Mouse (Mus musculus) myocyte (in vitro differentiated cells): ENCODE results near the gene Ugt1a2. TPM values are rescaled to one million over a fixed set of nuclear protein-coding genes. Genes with fewer than 3 reads are reported as not detected.

Experiments
- H3K27me3 ChIP-seq: one replicate; pipeline ENCODE4 v1.6.1; 2011; ENCODE audit not compliant: control insufficient read depth, insufficient read depth, insufficient read length
- H3K36me3 ChIP-seq: one replicate; pipeline ENCODE4 v1.6.1; 2011; ENCODE audit not compliant: control insufficient read depth, insufficient read depth
- H3K4me2 ChIP-seq: one replicate; pipeline ENCODE4 v1.6.1; 2011; ENCODE audit warnings: low read depth, control low read depth
- H3K4me3 ChIP-seq: one replicate; pipeline ENCODE4 v1.5.1; 2011; ENCODE audit warnings: mild to moderate bottlenecking, control low read depth, moderate library complexity
- H3K79me2 ChIP-seq: one replicate; pipeline ENCODE4 v1.6.1; 2011; ENCODE audit not compliant: control insufficient read depth, insufficient read depth
- H3ac ChIP-seq: one replicate; pipeline ENCODE4 v1.6.1; 2011; ENCODE audit not compliant: control insufficient read depth, insufficient read length
- CEBPB ChIP-seq: IDR thresholded peaks from 2 replicates; pipeline ENCODE4 v1.6.1; 2011; ENCODE audit warnings: mild to moderate bottlenecking, moderate library complexity; ENCODE audit not compliant: poor library complexity, insufficient read depth, severe bottlenecking
- E2F4 ChIP-seq: IDR thresholded peaks from one replicate; pipeline ENCODE4 v1.6.1; 2011; ENCODE audit warnings: mild to moderate bottlenecking, control low read depth, moderate library complexity; ENCODE audit not compliant: insufficient read depth
- MAX ChIP-seq: IDR thresholded peaks from one replicate; pipeline ENCODE4 v1.6.1; 2011; ENCODE audit warnings: low read depth, mild to moderate bottlenecking, control low read depth
- MYOD1 ChIP-seq, 3 experiments: IDR thresholded peaks; one replicate each; pipeline ENCODE4 v1.6.1; 2011; ENCODE audit warnings: control low read depth in 2 of 3, low read depth in 2 of 3, mild to moderate bottlenecking in 2 of 3, moderate library complexity in 1 of 3; ENCODE audit not compliant: insufficient read length in 2 of 3, control insufficient read depth in 1 of 3
- MYOG ChIP-seq, 3 experiments: IDR thresholded peaks; one replicate each; pipeline ENCODE4 v1.6.1; 2011; ENCODE audit warnings: control low read depth in 2 of 3, low read depth in 2 of 3, mild to moderate bottlenecking in 2 of 3; ENCODE audit not compliant: insufficient read length in 2 of 3, control insufficient read depth in 1 of 3, insufficient read depth in 1 of 3
- POLR2A ChIP-seq: IDR thresholded peaks from one replicate; pipeline ENCODE4 v1.6.1; 2011; ENCODE audit warnings: low read depth, mild to moderate bottlenecking, control low read depth, moderate library complexity; ENCODE audit not compliant: insufficient read length
- POLR2AphosphoS2 ChIP-seq: IDR thresholded peaks from one replicate; pipeline ENCODE4 v1.6.1; 2011; ENCODE audit warnings: low read depth, control low read depth; ENCODE audit not compliant: insufficient read length
- REST ChIP-seq: IDR thresholded peaks from one replicate; pipeline ENCODE4 v1.6.1; 2011; ENCODE audit warnings: mild to moderate bottlenecking, control low read depth, moderate library complexity; ENCODE audit not compliant: insufficient read depth, insufficient read length
- SRF ChIP-seq: IDR thresholded peaks from one replicate; pipeline ENCODE4 v1.6.1; 2011; ENCODE audit warnings: low read depth; ENCODE audit not compliant: control insufficient read depth, insufficient read length
- TCF12 ChIP-seq: IDR thresholded peaks from one replicate; pipeline ENCODE4 v1.6.1; 2011; ENCODE audit warnings: mild to moderate bottlenecking, control low read depth; ENCODE audit not compliant: poor library complexity, insufficient read depth, severe bottlenecking
- TCF3 ChIP-seq: IDR thresholded peaks from one replicate; pipeline ENCODE4 v1.6.1; 2011; ENCODE audit warnings: low read depth, control low read depth; ENCODE audit not compliant: insufficient read length
- USF1 ChIP-seq: IDR thresholded peaks from one replicate; pipeline ENCODE4 v1.6.1; 2011; ENCODE audit warnings: low read depth, mild to moderate bottlenecking, control low read depth, moderate library complexity
- polyA plus RNA-seq: library from polyadenylated mRNA; unstranded; fragments of >200 nt; fragmentation: generic; extraction: Trizol; gene quantifications from one replicate; pipeline ENCODE4 v1.2.1, GENCODE M21; 2012; ENCODE audit warnings: missing spikeins

The Ugt1a2 gene
- polyA plus RNA-seq, 1 experiment: 0.05 TPM

DNA sequence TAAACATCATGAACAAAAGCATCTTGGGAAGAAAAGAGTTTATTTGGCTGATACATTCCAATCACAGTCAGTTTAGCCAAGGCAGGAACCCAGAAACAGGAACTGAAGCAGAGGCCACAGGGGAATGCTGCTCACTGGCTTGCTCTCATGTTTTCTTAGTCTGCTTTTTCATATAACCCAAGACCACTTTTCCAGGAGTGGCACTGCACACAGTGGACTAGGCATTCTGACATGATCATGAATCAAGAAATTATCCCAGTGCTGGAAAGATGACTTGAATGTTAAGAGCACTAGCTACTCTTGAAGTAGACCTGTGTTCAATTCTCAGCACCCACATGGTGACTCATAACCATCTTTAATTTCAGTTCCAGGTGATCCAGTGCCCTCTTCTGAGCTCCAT is 25.3 kb downstream of the Ugt1a2 start:
- H3K27me3 ChIP-seq: no peaks in the 10 kb centered on the region
- no peak overlapping the region for H3K4me3 ChIP-seq
- H3K79me2 ChIP-seq: no peaks in the 10 kb centered on the region
- TF ChIP-seq POLR2AphosphoS2: no peak
- no peak for TF ChIP-seq MYOG (IDR thresholded peaks at IDR 0.05; ENCODE audit: control insufficient read depth in 1 of 3, insufficient read depth in 1 of 3, insufficient read length in 2 of 3, low read depth in 2 of 3)
- no peak for TF ChIP-seq USF1
- no peak for TF ChIP-seq POLR2A
- no peak overlapping the region for H3ac ChIP-seq
- no peaks in the 10 kb centered on the region for H3K36me3 ChIP-seq
- no peak overlapping the region for H3K4me2 ChIP-seq

DNA sequence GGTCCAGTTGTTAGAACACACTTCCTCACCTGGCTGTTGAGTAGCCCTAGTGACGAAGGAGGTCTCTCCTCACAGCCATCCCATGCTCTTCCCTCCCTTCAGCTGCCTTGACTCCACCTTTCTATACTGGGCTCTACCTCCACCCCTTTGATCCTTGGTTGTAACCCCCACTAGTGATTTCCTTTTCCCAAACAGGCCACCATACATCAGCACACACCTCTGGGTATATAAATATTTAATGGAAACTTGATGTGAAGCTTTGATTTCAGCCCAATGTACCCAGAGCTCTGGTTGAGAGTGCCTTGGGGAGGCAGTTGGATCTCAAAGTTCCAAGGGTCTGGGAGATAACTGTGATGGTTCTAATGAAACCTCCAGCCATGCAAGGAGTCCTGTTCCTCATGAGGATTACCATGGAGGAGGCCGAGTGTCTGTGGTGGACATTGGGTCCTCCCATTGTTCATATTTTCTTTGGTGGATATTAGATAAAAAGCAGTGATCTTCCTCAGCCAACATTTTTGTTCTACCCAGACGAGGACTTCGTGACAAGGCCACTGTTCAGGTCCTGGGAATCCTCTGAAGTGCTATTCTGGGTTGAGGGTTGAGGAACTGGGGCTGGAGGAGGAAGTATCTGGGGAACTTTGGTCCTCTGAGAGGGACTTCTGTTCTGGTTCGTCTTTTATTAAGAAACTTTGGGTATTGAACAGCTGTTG is 26.4 kb downstream of the Ugt1a2 start, which contains the start of gene Mroh2a:
Mroh2a (plus strand) TSS at position 317 of the 710 bp plus-strand sequence.
- Histone ChIP-seq H3K79me2 (no peaks in the 10 kb centered on the region), H3ac (no peak within 1 kb of the TSS), H3K27me3 (no peaks in the 10 kb centered on the region), H3K36me3 (no peaks in the 10 kb centered on the region), H3K4me3 (no peak within 1 kb of the TSS), H3K4me2 (no peak within 1 kb of the TSS)
- TF ChIP-seq MYOG (IDR thresholded peaks at IDR 0.05; ENCODE audit: control insufficient read depth in 1 of 3, insufficient read depth in 1 of 3, insufficient read length in 2 of 3, low read depth in 2 of 3) (no peak), TCF12 (no peak), POLR2AphosphoS2 (no peak), POLR2A (no peak), REST (no peak), TCF3 (no peak), CEBPB (no peak), E2F4 (no peak), MYOD1 (IDR thresholded peaks at IDR 0.05; ENCODE audit: control insufficient read depth in 1 of 3, insufficient read length in 2 of 3, low read depth in 2 of 3) (no peak), SRF (no peak), MAX (no peak), USF1 (no peak)

DNA sequence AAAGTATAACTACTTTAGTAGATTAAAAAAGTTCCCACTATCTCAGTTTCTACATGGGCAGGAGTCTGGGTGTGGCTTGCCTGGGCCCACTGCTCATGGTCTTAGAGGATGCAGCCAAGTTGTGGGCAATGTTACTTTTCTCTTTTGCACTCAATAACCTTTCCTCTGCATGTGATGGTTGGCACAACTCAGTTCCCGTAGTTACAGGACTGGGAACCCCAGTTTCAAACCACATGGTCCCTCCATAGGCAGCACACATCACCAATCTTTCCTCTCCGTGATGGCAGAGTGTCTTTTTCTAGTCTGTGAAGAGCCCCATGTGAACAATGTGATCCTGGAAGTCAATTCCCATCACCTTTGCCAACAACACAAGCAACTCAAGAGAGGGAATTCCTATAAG is 27.1 kb downstream of the Ugt1a2 start:
- no peak for TF ChIP-seq E2F4
- TF ChIP-seq MYOG (IDR thresholded peaks at IDR 0.05; ENCODE audit: control insufficient read depth in 1 of 3, insufficient read depth in 1 of 3, insufficient read length in 2 of 3, low read depth in 2 of 3): no peak
- no peak for TF ChIP-seq REST
- Histone ChIP-seq H3K36me3 (no peaks in the 10 kb centered on the region), H3K27me3 (no peaks in the 10 kb centered on the region), H3K4me3 (no peak overlapping the region), H3K4me2 (no peak overlapping the region), H3ac (no peak overlapping the region), H3K79me2 (no peaks in the 10 kb centered on the region)

DNA sequence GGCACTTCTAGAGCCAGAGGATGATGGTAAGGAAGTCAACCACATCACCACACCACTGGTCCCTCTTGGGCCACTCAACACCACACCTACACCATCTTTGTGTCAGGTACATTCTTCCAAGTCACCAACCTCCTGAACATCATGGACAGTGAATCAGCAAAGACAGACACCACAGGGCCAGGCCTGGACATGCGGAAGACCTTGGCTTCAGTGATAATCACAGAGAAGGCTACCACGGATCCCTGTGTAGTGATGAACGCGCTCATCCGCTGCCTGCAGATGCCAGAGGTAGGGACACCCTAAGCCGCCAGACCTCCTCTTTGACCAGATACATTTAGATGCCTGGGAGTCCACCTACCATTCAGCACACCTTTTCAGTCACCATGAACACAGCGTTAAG is 27.7 kb downstream of the Ugt1a2 start:
- TF ChIP-seq E2F4 (no peak), USF1 (no peak), MYOG (IDR thresholded peaks at IDR 0.05; ENCODE audit: control insufficient read depth in 1 of 3, insufficient read depth in 1 of 3, insufficient read length in 2 of 3, low read depth in 2 of 3) (no peak), REST (no peak), MYOD1 (IDR thresholded peaks at IDR 0.05; ENCODE audit: control insufficient read depth in 1 of 3, insufficient read length in 2 of 3, low read depth in 2 of 3) (no peak), TCF12 (no peak), CEBPB (no peak), MAX (no peak), SRF (no peak), POLR2A (no peak), POLR2AphosphoS2 (no peak), TCF3 (no peak)
- Histone ChIP-seq H3K4me3 (no peak overlapping the region), H3K4me2 (no peak overlapping the region), H3K27me3 (peaks cover 4% of the 10 kb centered on the region), H3ac (no peak overlapping the region), H3K36me3 (no peaks in the 10 kb centered on the region), H3K79me2 (no peaks in the 10 kb centered on the region)

DNA sequence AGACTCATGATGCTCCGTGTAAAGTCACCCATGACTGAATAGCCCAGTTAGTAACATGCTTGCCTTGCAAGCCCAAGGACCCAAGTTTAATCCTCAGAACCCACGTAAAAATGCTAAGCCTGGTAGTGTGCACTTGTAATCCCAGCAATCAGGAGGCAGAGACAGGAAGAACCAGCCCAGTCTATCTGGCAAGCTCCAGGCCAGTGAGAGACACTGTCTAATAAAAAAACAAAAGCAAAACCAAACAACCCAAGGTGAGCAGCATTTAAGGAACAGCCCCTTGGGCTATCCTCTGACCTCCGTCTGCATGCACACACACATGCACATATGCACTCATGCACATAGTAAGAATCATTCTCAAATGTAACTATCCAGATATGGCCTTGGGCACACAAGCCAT is 29.2 kb downstream of the Ugt1a2 start:
- Histone ChIP-seq H3K36me3 (no peaks in the 10 kb centered on the region), H3K79me2 (no peaks in the 10 kb centered on the region), H3K27me3 (peaks cover 10% of the 10 kb centered on the region), H3K4me2 (no peak overlapping the region), H3K4me3 (no peak overlapping the region), H3ac (no peak overlapping the region)
- TF ChIP-seq TCF12 (no peak), MYOG (IDR thresholded peaks at IDR 0.05; ENCODE audit: control insufficient read depth in 1 of 3, insufficient read depth in 1 of 3, insufficient read length in 2 of 3, low read depth in 2 of 3) (no peak), POLR2A (no peak)
